Mouse (Mus musculus) liver, embryonic 11.5 days (tissue): ENCODE data around the gene Tmod3. TPM values are rescaled to one million over a fixed set of nuclear protein-coding genes. Genes with fewer than 3 reads are reported as not detected.
A peak's percentile ranks its signal among the peaks of the same experiment; 100 is the strongest.

Experiments
- ATAC-seq: fragments of 200-750 bp; cut with Nextera tagmentation; replicated peaks from 2 replicates; pipeline ENCODE4 v1.8.0; 2017; ENCODE audit warnings: moderate number of reproducible peaks, mild to moderate bottlenecking, moderate TSS enrichment, moderate library complexity; ENCODE audit not compliant: low FRiP score
- DNase-seq: peaks from one replicate; pipeline ENCODE4 v3.0.0-alpha.2; 2017; ENCODE audit warnings: low spot score
- H3K27ac ChIP-seq: fragments of 300-500 bp; sonication (generic); 2 replicates; pipeline ENCODE4 v1.5.1; 2014; ENCODE audit warnings: mild to moderate bottlenecking, low read depth, low read length, control low read depth
- H3K27me3 ChIP-seq: fragments of 300-500 bp; sonication (generic); replicated peaks from 2 replicates; pipeline ENCODE4 v1.6.1; 2014; ENCODE audit warnings: low read length, mixed read lengths; ENCODE audit not compliant: control insufficient read depth, insufficient read depth
- H3K36me3 ChIP-seq: fragments of 300-500 bp; sonication (generic); 2 replicates; pipeline ENCODE4 v1.6.1; 2014; ENCODE audit warnings: mild to moderate bottlenecking, low read length, moderate library complexity, mixed read lengths; ENCODE audit not compliant: control insufficient read depth, insufficient read depth
- H3K4me1 ChIP-seq: fragments of 300-500 bp; sonication (generic); replicated peaks from 2 replicates; pipeline ENCODE4 v1.6.1; 2014; ENCODE audit warnings: low read length, mixed read lengths; ENCODE audit not compliant: control insufficient read depth, insufficient read depth
- H3K4me2 ChIP-seq: fragments of 300-500 bp; sonication (generic); 2 replicates; pipeline ENCODE4 v1.6.1; 2014; ENCODE audit warnings: mild to moderate bottlenecking, control low read depth, moderate library complexity
- H3K4me3 ChIP-seq: fragments of 300-500 bp; sonication (generic); 2 replicates; pipeline ENCODE4 v1.5.1; 2014; ENCODE audit warnings: low read depth, low read length, control low read depth
- H3K9ac ChIP-seq: fragments of 300-500 bp; sonication (generic); 2 replicates; pipeline ENCODE4 v1.6.1; 2014; ENCODE audit warnings: low read depth, low read length, control low read depth
- H3K9me3 ChIP-seq: fragments of 300-500 bp; sonication (generic); 2 replicates; pipeline ENCODE4 v1.6.1; 2016; ENCODE audit warnings: low read length, inconsistent platforms, mixed read lengths; ENCODE audit not compliant: control insufficient read depth
- WGBS: fragments of 180-500 bp; shearing (Covaris S2); extraction: QIAGEN DNeasy Blood & Tissue Kit; methylation state at CpG from one replicate; pipeline ENCODE4 v1.1.7; 2014; 5-methylcytosine and 5-hydroxymethylcytosine counted together
- polyA plus RNA-seq: library from polyadenylated mRNA; unstranded; fragments of >200 nt; fragmentation: Nextera tagmentation; extraction: Ambion mirVana; gene quantifications from 2 replicates; pipeline ENCODE4 v1.2.1, GENCODE M21; 2014

Gene Tmod3
- polyA plus RNA-seq, 1 experiment from 2014 or later = 63.6 TPM

DNA sequence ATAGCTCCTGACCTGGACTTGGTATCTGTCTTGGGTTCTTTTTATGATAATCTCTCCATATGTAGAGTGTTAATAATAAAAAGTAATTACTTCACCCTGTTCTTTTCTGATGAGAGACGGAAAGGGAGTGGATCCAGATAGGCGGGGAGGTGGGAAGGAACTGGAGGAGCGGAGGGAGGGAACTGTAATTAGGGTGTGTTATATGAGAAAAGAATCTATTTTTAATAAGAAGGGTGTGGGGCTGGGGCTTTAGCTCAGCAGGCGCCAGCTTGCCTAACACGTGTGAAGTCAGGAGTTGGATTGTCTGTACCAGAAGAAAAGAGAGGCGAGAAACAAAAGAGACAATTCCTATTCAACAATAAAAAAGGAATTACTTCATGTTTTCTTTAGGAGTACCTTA lies 35.8 kb downstream of the Tmod3 start:
- H3K4me2 ChIP-seq = no peak overlapping the region
- no peaks in the 10 kb centered on the region for H3K27me3 ChIP-seq
- ATAC-seq = no peak
- peaks cover 4% of the 10 kb centered on the region; the same call in 1 of the 2 replicates for H3K36me3 ChIP-seq
- DNase-seq = no peak
- no peak overlapping the region for H3K9ac ChIP-seq
- WGBS = 86% methylated on average over 6 of the region's 6 CpGs
- no peak overlapping the region for H3K4me3 ChIP-seq
- no peak overlapping the region for H3K27ac ChIP-seq
- peaks cover 7% of the 10 kb centered on the region for H3K4me1 ChIP-seq
- no peaks in the 10 kb centered on the region for H3K9me3 ChIP-seq

- H3K4me2 ChIP-seq = no peak overlapping the region
- 0 out of 2 replicates have a peak, but pooled peaks cover 2% of the 10 kb centered on the region for H3K36me3 ChIP-seq
- H3K27ac ChIP-seq = no peak overlapping the region
- ATAC-seq = no peak
- WGBS = 79% methylated on average over 2 of the region's 2 CpGs
- no peaks in the 10 kb centered on the region for H3K27me3 ChIP-seq
- H3K4me1 ChIP-seq = peaks cover under 1% of the 10 kb centered on the region; the same call in 1 of the 2 replicates
- H3K9me3 ChIP-seq = no peaks in the 10 kb centered on the region
- H3K9ac ChIP-seq = no peak overlapping the region
- no peak for DNase-seq
- no peak overlapping the region for H3K4me3 ChIP-seq
These were observed 37.2 kb downstream of the Tmod3 start for GRCm38 (mm10) chr9:75522217-75522616.

GRCm38 (mm10) chr9:75521788-75522187 lies 37.7 kb downstream of the Tmod3 start:
- Histone ChIP-seq H3K27ac (no peak overlapping the region), H3K9ac (no peak overlapping the region), H3K4me2 (no peak overlapping the region), H3K4me3 (no peak overlapping the region), H3K9me3 (no peaks in the 10 kb centered on the region), H3K27me3 (no peaks in the 10 kb centered on the region), H3K4me1 (no peaks in the 10 kb centered on the region), H3K36me3 (0 out of 2 replicates have a peak, but pooled peaks cover 2% of the 10 kb centered on the region)
- no peak for DNase-seq
- WGBS = 53% methylated on average over 4 of the region's 4 CpGs
- peak; percentile 53; the same call in 1 of the 2 replicates for ATAC-seq

- Histone ChIP-seq H3K27me3 (no peaks in the 10 kb centered on the region), H3K9ac (no peak overlapping the region), H3K4me1 (no peaks in the 10 kb centered on the region), H3K36me3 (no peaks in the 10 kb centered on the region), H3K9me3 (no peaks in the 10 kb centered on the region), H3K4me2 (no peak overlapping the region), H3K27ac (no peak overlapping the region), H3K4me3 (no peak overlapping the region)
- no peak for ATAC-seq
- 90% methylated on average over 8 of the region's 8 CpGs for WGBS
- no peak for DNase-seq
These were observed 38.5 kb downstream of the Tmod3 start for GRCm38 (mm10) chr9:75520940-75521339.

DNA sequence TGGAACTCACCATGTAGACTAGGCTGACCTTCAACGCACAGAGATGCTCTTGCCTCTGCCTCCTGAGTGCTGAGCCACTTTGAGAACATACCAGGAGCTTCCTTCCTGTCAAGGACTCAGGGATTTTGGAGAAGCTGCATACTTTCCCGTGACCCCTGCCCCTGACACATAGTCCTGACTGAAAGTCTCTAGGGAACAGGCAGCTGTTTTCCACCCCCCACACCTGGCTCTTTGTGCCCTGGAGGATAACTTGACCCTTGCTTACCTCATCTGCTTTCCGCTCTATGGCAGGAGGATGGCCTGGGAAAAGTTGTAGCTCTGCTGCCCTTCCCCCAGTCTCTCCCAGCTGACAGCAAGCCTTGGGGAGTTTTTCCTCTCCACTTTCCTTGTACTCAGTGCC lies 41.7 kb downstream of the Tmod3 start:
- H3K4me1 ChIP-seq = no peaks in the 10 kb centered on the region
- ATAC-seq (no peak), DNase-seq (no peak)
- no peak overlapping the region for H3K9ac ChIP-seq
- H3K36me3 ChIP-seq = peaks cover 3% of the 10 kb centered on the region; the same call in 1 of the 2 replicates
- H3K27ac ChIP-seq = no peak overlapping the region
- H3K9me3 ChIP-seq = no peaks in the 10 kb centered on the region
- no peaks in the 10 kb centered on the region for H3K27me3 ChIP-seq
- no peak overlapping the region for H3K4me2 ChIP-seq
- no peak overlapping the region for H3K4me3 ChIP-seq
- WGBS = 81% methylated on average over 3 of the region's 3 CpGs

- 69% methylated on average over 12 of the region's 12 CpGs for WGBS
- 0 out of 2 replicates have a peak, but pooled peaks have one; percentile 57 for ATAC-seq
- Histone ChIP-seq H3K9me3 (no peaks in the 10 kb centered on the region), H3K9ac (no peak overlapping the region), H3K27ac (no peak overlapping the region), H3K36me3 (peaks cover 3% of the 10 kb centered on the region; the same call in 1 of the 2 replicates), H3K4me2 (no peak overlapping the region), H3K4me1 (no peaks in the 10 kb centered on the region), H3K27me3 (no peaks in the 10 kb centered on the region), H3K4me3 (no peak overlapping the region)
- no peak for DNase-seq
These were observed 43.9 kb downstream of the Tmod3 start for GRCm38 (mm10) chr9:75515464-75516113.

DNA sequence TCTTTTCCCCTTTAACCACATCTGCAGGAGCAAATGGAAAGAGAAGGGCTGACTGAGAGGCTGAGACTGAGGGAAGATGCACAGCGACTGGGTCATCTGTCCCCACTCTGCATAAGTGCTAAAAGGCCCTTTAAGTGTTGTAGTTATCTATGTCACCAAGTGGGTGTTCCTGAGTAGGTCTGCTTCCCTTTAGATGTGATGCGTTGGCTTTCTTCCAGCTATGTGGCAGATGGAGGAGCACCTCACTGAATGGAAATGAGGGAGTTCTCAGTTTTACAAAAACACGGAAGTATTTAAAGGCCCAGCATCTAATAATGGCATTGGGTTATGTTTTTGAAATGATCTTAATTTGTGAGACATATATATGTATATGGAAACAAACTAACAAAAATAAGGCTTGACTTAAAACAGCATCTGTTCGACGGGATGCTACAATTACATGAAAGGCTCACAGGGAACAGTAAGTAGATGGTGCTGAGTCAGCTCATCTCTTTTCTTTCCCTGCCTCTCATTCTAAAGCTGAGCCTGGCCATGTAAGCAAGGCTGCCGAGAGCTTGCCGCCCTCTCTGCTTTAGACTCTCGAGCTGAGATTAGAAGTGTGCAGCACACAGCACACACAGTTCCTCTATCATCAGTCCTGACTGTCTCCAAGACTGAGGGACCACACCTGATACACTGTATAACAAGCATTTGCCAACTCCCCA lies 48.1 kb downstream of the Tmod3 start:
- no peaks in the 10 kb centered on the region for H3K4me1 ChIP-seq
- ATAC-seq = no peak
- H3K4me2 ChIP-seq = no peak overlapping the region
- H3K27me3 ChIP-seq = no peaks in the 10 kb centered on the region
- no peak overlapping the region for H3K9ac ChIP-seq
- H3K27ac ChIP-seq = no peak overlapping the region
- H3K36me3 ChIP-seq = peaks cover 11% of the 10 kb centered on the region
- no peak overlapping the region for H3K4me3 ChIP-seq
- 84% methylated on average over 8 of the region's 8 CpGs for WGBS
- no peak for DNase-seq
- H3K9me3 ChIP-seq = no peaks in the 10 kb centered on the region

DNA sequence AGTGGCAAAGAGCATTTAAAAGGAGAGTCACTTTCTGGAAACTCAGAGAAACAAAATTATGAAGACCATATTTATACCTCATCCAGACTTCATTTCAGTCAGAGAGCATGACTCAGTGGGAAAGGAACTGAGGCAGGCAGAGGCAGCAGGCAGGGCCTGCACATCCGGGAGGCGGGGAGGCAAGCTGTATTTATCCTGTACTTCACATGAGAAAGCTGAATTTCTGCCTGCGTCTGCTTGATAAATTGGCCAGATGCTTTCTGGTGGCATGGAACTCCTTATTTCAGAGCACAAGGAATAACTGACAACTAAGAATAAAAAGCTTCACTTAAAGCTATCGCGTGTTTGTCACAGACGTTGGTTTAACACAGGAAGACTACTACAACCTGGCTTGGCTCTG lies 55.1 kb downstream of the Tmod3 start:
- H3K9ac ChIP-seq = no peak overlapping the region
- WGBS = 90% methylated on average over 6 of the region's 6 CpGs
- no peak for ATAC-seq
- no peaks in the 10 kb centered on the region for H3K27me3 ChIP-seq
- H3K4me1 ChIP-seq = no peaks in the 10 kb centered on the region
- H3K4me3 ChIP-seq = no peak overlapping the region
- DNase-seq = no peak
- no peak overlapping the region for H3K27ac ChIP-seq
- no peaks in the 10 kb centered on the region for H3K9me3 ChIP-seq
- H3K36me3 ChIP-seq = peaks cover 17% of the 10 kb centered on the region
- H3K4me2 ChIP-seq = no peak overlapping the region

GRCm38 (mm10) chr9:75498571-75498970 lies 60.9 kb downstream of the Tmod3 start:
- DNase-seq (no peak), ATAC-seq (no peak)
- Histone ChIP-seq H3K9ac (no peak overlapping the region), H3K4me3 (no peak overlapping the region), H3K36me3 (peaks cover 16% of the 10 kb centered on the region), H3K27ac (no peak overlapping the region), H3K9me3 (no peaks in the 10 kb centered on the region; the same call in 1 of the 2 replicates), H3K27me3 (no peaks in the 10 kb centered on the region), H3K4me2 (no peak overlapping the region), H3K4me1 (no peaks in the 10 kb centered on the region)
- WGBS = 90% methylated on average over 7 of the region's 7 CpGs
